Mouse (Mus musculus) ES-Bruce4 (cell line): ENCODE results near the gene Cnot2.

Experiments used
- CTCF ChIP-seq: IDR thresholded peaks from one replicate; pipeline ENCODE4 v1.8.1; 2011; ENCODE audit warnings: low read depth, low read length
- EP300 ChIP-seq: IDR thresholded peaks from 2 replicates; pipeline ENCODE4 v1.6.1; 2011; ENCODE audit warnings: low read depth, low read length; ENCODE audit not compliant: insufficient read depth
- POLR2A ChIP-seq: IDR thresholded peaks from one replicate; pipeline ENCODE4 v1.8.1; 2011; ENCODE audit warnings: low read length; ENCODE audit not compliant: insufficient read depth

DNA sequence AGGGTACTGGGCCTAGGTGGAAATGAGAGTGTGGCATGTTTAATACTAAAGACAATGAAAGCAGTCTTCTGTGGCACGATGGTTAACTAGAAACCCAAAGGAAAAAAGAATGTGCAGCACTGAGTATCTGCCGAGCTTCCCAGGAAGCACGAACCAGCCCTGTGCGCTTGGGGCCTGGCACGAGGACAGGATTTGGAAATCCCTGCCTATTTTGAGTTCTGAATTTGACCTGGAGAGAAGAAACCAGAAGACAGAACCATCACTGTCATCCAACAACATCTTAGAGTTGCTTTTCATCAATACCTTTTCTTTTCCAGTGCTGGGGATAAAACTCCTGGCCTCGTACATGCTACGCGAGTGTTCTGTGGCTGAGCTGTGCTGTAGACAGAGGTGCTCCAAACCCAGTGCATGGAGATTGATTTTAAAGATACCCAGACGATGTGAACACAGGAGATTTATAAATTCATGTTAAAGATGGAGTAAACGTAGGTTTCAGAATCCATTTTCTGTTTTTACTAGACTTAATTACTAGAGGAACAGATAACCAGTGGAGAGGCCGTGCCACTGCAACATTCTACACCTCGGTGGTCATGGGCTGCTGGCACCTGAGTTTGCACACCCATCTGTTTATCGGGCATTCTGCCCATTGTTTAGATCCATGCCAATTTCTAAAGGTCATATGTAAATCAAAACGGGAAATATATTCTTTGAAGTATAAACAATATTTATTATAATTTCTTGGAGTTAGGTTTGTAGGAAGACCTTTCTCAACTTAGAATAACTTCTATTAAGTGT is 17.9 kb upstream of the Cnot2 start:
- TF ChIP-seq POLR2A, result no peak
- TF ChIP-seq CTCF, result no peak
- no peak for TF ChIP-seq EP300
